Mouse (Mus musculus) forebrain, embryonic 10.5 days (tissue): Measurements from ENCODE around the gene Dyrk1a. TPM values are rescaled to one million over a fixed set of nuclear protein-coding genes. Genes with fewer than 3 reads are reported as not detected.

Source experiments
- DNase-seq: peaks from one replicate; pipeline ENCODE4 v3.0.0-alpha.2; 2017; ENCODE audit warnings: low spot score; ENCODE audit errors: extremely low spot score
- H3K27ac ChIP-seq: fragments of 300-500 bp; sonication (generic); 2 replicates; pipeline ENCODE4 v1.5.1; 2016; ENCODE audit warnings: mild to moderate bottlenecking
- H3K27me3 ChIP-seq: fragments of 300-500 bp; sonication (generic); 2 replicates; pipeline ENCODE4 v1.6.1; 2016; ENCODE audit warnings: mild to moderate bottlenecking; ENCODE audit not compliant: poor library complexity, severe bottlenecking
- H3K36me3 ChIP-seq: fragments of 300-500 bp; sonication (generic); replicated peaks from 2 replicates; pipeline ENCODE4 v1.6.1; 2016; ENCODE audit warnings: mild to moderate bottlenecking, moderate library complexity
- H3K4me1 ChIP-seq: fragments of 300-500 bp; sonication (generic); 2 replicates; pipeline ENCODE4 v1.6.1; 2016
- H3K4me3 ChIP-seq: fragments of 300-500 bp; sonication (generic); 2 replicates; pipeline ENCODE4 v1.5.1; 2016; ENCODE audit warnings: mild to moderate bottlenecking, moderate library complexity
- H3K9me3 ChIP-seq: fragments of 300-500 bp; sonication (generic); 2 replicates; pipeline ENCODE4 v1.6.1; 2016; ENCODE audit warnings: mild to moderate bottlenecking, moderate library complexity
- WGBS: fragments of 180-500 bp; shearing (Covaris S2); methylation state at CpG from one replicate; pipeline ENCODE4 v1.1.7; 2016; 5-methylcytosine and 5-hydroxymethylcytosine counted together
- polyA plus RNA-seq: library from polyadenylated mRNA; unstranded; fragments of >200 nt; fragmentation: Nextera tagmentation; extraction: Ambion mirVana; gene quantifications from 2 replicates; pipeline ENCODE4 v1.2.1, GENCODE M21; 2016

The Dyrk1a gene
- polyA plus RNA-seq, 1 experiment from 2014 or later, result 9.1 TPM

DNA sequence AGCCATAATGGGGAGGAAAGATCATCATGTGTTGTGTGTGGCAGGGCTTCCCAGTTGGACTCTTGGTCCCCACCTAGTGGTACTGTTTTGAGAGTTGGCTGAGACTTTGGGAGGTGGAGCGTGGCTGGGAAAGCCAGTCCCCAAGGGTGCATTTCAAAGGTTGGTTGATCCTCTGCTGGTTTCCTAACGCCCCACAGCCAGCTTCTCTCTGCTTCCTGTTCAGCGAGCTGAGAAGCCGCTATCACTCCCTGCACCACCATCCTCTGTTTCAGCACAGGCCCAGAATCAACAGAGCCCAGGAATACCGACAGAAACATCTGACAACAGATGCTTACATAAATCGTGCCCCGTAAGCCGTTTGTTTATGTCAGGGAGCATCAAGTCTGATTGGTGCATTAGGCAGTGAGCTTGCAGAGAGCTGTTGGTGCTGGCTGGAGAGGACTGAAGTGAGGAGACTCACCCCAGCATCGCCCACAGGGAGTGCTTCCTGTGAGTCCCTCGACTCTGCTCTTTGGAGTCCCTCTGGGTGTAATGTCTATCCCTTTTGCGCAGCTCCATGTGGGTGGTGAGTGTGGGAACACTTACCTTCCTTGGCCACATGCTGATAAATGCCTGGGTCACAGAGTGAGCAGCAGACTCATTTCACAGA is 174.2 kb downstream of the Dyrk1a start:
- Histone ChIP-seq H3K27me3 (no peaks in the 10 kb centered on the region), H3K36me3 (no peaks in the 10 kb centered on the region), H3K27ac (no peak overlapping the region), H3K4me1 (peaks cover 11% of the 10 kb centered on the region), H3K9me3 (no peaks in the 10 kb centered on the region), H3K4me3 (peak overlapping the region; percentile 43)
- WGBS, result 5% methylated on average over 11 of the region's 11 CpGs
- peak; percentile 38 for DNase-seq

DNA sequence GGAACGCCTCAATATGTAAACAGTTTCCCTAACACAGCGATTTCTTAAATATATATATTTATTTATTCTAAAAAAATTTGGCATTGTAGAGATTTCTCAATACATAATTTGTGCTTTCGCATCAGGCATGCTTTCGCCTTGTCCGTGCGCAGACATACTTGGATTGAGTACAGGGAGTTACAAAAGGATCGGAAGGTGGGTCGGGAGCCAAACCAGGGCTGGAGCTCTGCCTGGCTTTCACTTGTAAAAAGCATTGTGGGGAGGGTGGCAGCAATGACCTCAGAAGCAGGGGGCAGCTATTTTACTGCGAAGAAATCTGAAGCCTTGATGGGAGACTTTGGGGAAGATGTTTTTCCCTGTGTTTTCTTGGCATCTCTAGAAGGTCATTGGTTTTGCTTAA is 175.2 kb downstream of the Dyrk1a start:
- no peaks in the 10 kb centered on the region for H3K36me3 ChIP-seq
- WGBS, result 83% methylated on average over 9 of the region's 9 CpGs
- peaks cover 11% of the 10 kb centered on the region for H3K4me1 ChIP-seq
- no peak for DNase-seq
- H3K9me3 ChIP-seq, result no peaks in the 10 kb centered on the region
- H3K4me3 ChIP-seq, result no peak overlapping the region
- H3K27ac ChIP-seq, result no peak overlapping the region
- no peaks in the 10 kb centered on the region for H3K27me3 ChIP-seq

Other genes with a start within 250 kb of the Dyrk1a start
- 4.6 and 5.8 TPM in 2 replicates for gene Ripply3, start 241.6 kb upstream of the Dyrk1a start, polyA plus RNA-seq
- gene Ttc3, start 199.4 kb upstream of the Dyrk1a start, polyA plus RNA-seq, result 304 and 306 TPM in 2 replicates
- gene Pigp, start 198.2 kb upstream of the Dyrk1a start, polyA plus RNA-seq, result 89.3 and 94.9 TPM in 2 replicates
- 55.8 and 56.1 TPM in 2 replicates for gene Vps26c, start 43.2 kb upstream of the Dyrk1a start, polyA plus RNA-seq